Mouse (Mus musculus) heart, embryonic 10.5 days (tissue): ENCODE measurements around the gene Cep85l. TPM values are rescaled to one million over a fixed set of nuclear protein-coding genes. Genes with fewer than 3 reads are reported as not detected.

Experiments used
- polyA plus RNA-seq: library from polyadenylated mRNA; unstranded; fragments of >200 nt; fragmentation: Nextera tagmentation; extraction: Ambion mirVana; gene quantifications from 2 replicates; pipeline ENCODE4 v1.2.1, GENCODE M21; 2016

The Cep85l gene
- polyA plus RNA-seq, 1 experiment from 2014 or later, result 4.4 TPM

Other genes starting within 250 kb of the Cep85l start
- gene Pln, start 42.3 kb downstream of the Cep85l start, polyA plus RNA-seq, result 179 and 472 TPM in 2 replicates
- 89.9 and 110 TPM in 2 replicates for gene Asf1a, start 216.8 kb upstream of the Cep85l start, polyA plus RNA-seq